Mouse (Mus musculus) stomach, postnatal 0 days (tissue): ENCODE measurements around the gene Tmx4. TPM values are rescaled to one million over a fixed set of nuclear protein-coding genes. Genes with fewer than 3 reads are reported as not detected.

ENCODE experiments used
- ATAC-seq: fragments of 200-750 bp; cut with Nextera tagmentation; 2 replicates; pipeline ENCODE4 v1.8.0; 2017; ENCODE audit not compliant: low FRiP score, low TSS enrichment
- DNase-seq: peaks from one replicate; pipeline ENCODE4 v3.0.0-alpha.2; 2016; ENCODE audit warnings: low spot score
- H3K27ac ChIP-seq: fragments of 300-500 bp; sonication (generic); replicated peaks from 2 replicates; pipeline ENCODE4 v1.5.1; 2014; ENCODE audit warnings: mild to moderate bottlenecking, control low read depth
- H3K27me3 ChIP-seq: fragments of 300-500 bp; sonication (generic); 2 replicates; pipeline ENCODE4 v1.6.1; 2014; ENCODE audit warnings: low read length; ENCODE audit not compliant: control insufficient read depth, insufficient read depth
- H3K36me3 ChIP-seq: fragments of 300-500 bp; sonication (generic); 2 replicates; pipeline ENCODE4 v1.6.1; 2014; ENCODE audit warnings: low read length, mixed read lengths; ENCODE audit not compliant: control insufficient read depth, insufficient read depth
- H3K4me1 ChIP-seq: fragments of 300-500 bp; sonication (generic); replicated peaks from 2 replicates; pipeline ENCODE4 v1.6.1; 2014; ENCODE audit warnings: antibody characterized with exemption; ENCODE audit not compliant: control insufficient read depth, insufficient read depth
- H3K4me2 ChIP-seq: fragments of 300-500 bp; sonication (generic); replicated peaks from 2 replicates; pipeline ENCODE4 v1.6.1; 2014; ENCODE audit warnings: low read depth, mild to moderate bottlenecking, control low read depth, moderate library complexity
- H3K4me3 ChIP-seq: fragments of 300-500 bp; sonication (generic); 2 replicates; pipeline ENCODE4 v1.5.1; 2014; ENCODE audit warnings: low read depth, low read length, control low read depth
- H3K9ac ChIP-seq: fragments of 300-500 bp; sonication (generic); 2 replicates; pipeline ENCODE4 v1.6.1; 2014; ENCODE audit warnings: mild to moderate bottlenecking, low read length, control low read depth, mixed read lengths
- H3K9me3 ChIP-seq: fragments of 300-500 bp; sonication (generic); 2 replicates; pipeline ENCODE4 v1.6.1; 2016; ENCODE audit warnings: low read length; ENCODE audit not compliant: control insufficient read depth
- CTCF ChIP-seq: IDR thresholded peaks from 2 replicates; pipeline ENCODE4 v1.5.1; 2016; ENCODE audit warnings: antibody characterized with exemption, low read depth, mild to moderate bottlenecking, moderate library complexity
- EP300 ChIP-seq: optimal IDR thresholded peaks from 2 replicates; pipeline ENCODE3; 2016; ENCODE audit warnings: antibody characterized with exemption
- WGBS: fragments of 180-500 bp; shearing (Covaris S2); extraction: QIAGEN DNeasy Blood & Tissue Kit; methylation state at CpG from one replicate; pipeline ENCODE4 v1.1.7; 2014; 5-methylcytosine and 5-hydroxymethylcytosine counted together
- polyA plus RNA-seq: library from polyadenylated mRNA; unstranded; fragments of >200 nt; fragmentation: Nextera tagmentation; extraction: Ambion mirVana; gene quantifications from 2 replicates; pipeline ENCODE4 v1.2.1, GENCODE M21; 2015

The Tmx4 gene
- polyA plus RNA-seq, 1 experiment from 2014 or later: 11.0 TPM

DNA sequence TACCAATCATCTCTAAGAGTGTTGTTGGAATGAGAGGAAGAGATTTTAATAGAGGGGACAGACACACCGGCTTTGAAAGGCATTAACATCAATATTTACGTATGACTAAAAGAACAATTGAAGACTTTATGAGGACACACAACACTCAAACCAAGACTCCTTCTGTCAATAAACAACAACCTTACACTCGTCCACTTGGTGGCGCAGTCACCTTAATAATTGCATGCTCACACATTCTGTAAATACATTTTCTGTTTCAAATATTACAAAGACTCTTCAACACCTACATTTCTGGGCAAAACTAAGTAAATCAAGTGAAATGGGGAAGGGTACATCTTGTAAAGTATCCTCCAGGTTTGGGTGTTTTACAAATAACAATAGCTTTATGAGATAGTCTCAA is 94.2 kb downstream of the Tmx4 start:
- Histone ChIP-seq H3K4me3 (no peak overlapping the region), H3K27ac (no peak overlapping the region), H3K36me3 (no peaks in the 10 kb centered on the region), H3K27me3 (no peaks in the 10 kb centered on the region), H3K4me2 (no peak overlapping the region), H3K4me1 (no peaks in the 10 kb centered on the region), H3K9me3 (no peaks in the 10 kb centered on the region), H3K9ac (no peak overlapping the region)
- peak; percentile 87 for TF ChIP-seq CTCF
- no peak for TF ChIP-seq EP300
- DNase-seq: peak; percentile 73
- ATAC-seq: no peak
- WGBS: 15% methylated on average over 4 of the region's 4 CpGs

- H3K27ac ChIP-seq: no peak overlapping the region
- WGBS: 65% methylated on average over 5 of the region's 5 CpGs
Observed at GRCm38 (mm10) chr2:134545116-134545515, 98.8 kb downstream of the Tmx4 start.

GRCm38 (mm10) chr2:134544321-134545065 is 99.5 kb downstream of the Tmx4 start:
- no peak for TF ChIP-seq EP300
- TF ChIP-seq CTCF: no peak
- Histone ChIP-seq H3K9me3 (no peaks in the 10 kb centered on the region), H3K27me3 (no peaks in the 10 kb centered on the region), H3K36me3 (no peaks in the 10 kb centered on the region), H3K27ac (no peak overlapping the region), H3K4me1 (no peaks in the 10 kb centered on the region), H3K4me2 (no peak overlapping the region), H3K4me3 (no peak overlapping the region), H3K9ac (no peak overlapping the region)
- no peak for DNase-seq
- no peak for ATAC-seq
- WGBS: 68% methylated on average over 8 of the region's 8 CpGs

More at GRCm38 (mm10) chr2:134545116-134545515, 98.8 kb downstream of the Tmx4 start:
- ATAC-seq: no peak
- H3K36me3 ChIP-seq: no peaks in the 10 kb centered on the region
- no peaks in the 10 kb centered on the region for H3K4me1 ChIP-seq
- no peak overlapping the region for H3K4me2 ChIP-seq
- no peaks in the 10 kb centered on the region for H3K27me3 ChIP-seq
- DNase-seq: no peak
- no peaks in the 10 kb centered on the region for H3K9me3 ChIP-seq
- no peak overlapping the region for H3K9ac ChIP-seq
- no peak overlapping the region for H3K4me3 ChIP-seq
- TF ChIP-seq CTCF (no peak), EP300 (no peak)

Other genes with a start within 250 kb of the Tmx4 start
- gene Hao1, start 89.8 kb downstream of the Tmx4 start, polyA plus RNA-seq: 0.25 and 0.38 TPM in 2 replicates
- gene Plcb1, start 141.9 kb upstream of the Tmx4 start, polyA plus RNA-seq: 6.9 and 7.0 TPM in 2 replicates